Mouse (Mus musculus) kidney, adult 2 months (tissue): ENCODE results near the gene Znhit6.

Experiments
- CTCF ChIP-seq: fragments of 200-500 bp; conservative IDR thresholded peaks from 2 replicates; pipeline ENCODE4 v1.5.1; 2011; ENCODE audit warnings: low read depth, mild to moderate bottlenecking, control low read depth, low read length, moderate library complexity, mixed read lengths; ENCODE audit not compliant: insufficient read depth, insufficient read length
- POLR2A ChIP-seq: fragments of 200-500 bp; IDR thresholded peaks from one replicate; pipeline ENCODE4 v1.6.1; 2011; ENCODE audit warnings: low read depth, low read length, control low read depth

DNA sequence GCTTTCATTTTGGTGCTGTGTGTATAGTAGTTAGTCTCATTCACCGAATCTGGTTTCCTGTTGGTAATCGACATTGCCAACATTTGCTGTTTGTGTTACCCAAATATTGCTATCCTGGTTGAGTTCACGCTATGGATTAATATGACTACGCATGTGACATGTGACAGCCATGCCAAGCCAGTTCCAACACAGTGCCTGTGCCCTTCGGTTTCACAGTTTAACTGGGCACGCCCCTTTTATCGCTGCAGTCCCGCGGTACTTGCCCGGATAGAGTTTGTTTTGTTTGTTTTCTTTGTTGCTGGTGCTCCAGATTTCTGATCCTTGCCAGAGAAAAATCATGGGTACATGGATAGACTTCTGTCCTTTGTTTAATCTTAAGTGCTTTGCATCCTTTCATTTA is 19.8 kb upstream of the Znhit6 start:
- no peak for TF ChIP-seq POLR2A
- TF ChIP-seq CTCF = no peak
